Mouse (Mus musculus) T-cell, adult 2 months (primary cell): ENCODE measurements around the gene Kdm7a.

Source experiments
- DNase-seq: peaks from one replicate; pipeline ENCODE4 v3.0.0; 2022; ENCODE audit warnings: low spot score

Gene Kdm7a

GRCm38 (mm10) chr6:39206581-39207461 lies at the start of gene Kdm7a:
Gene Kdm7a, minus strand, starts transcription at chr6:39206789.
- DNase-seq, result peak; percentile 90

- no peak for DNase-seq
These were observed 48.7 kb upstream of the Kdm7a start for GRCm38 (mm10) chr6:39255271-39255670.

- DNase-seq, result no peak
These were observed 43.5 kb upstream of the Kdm7a start for GRCm38 (mm10) chr6:39250055-39250454.

GRCm38 (mm10) chr6:39249176-39249770 lies 42.7 kb upstream of the Kdm7a start:
- DNase-seq, result no peak

GRCm38 (mm10) chr6:39244066-39244465 lies 37.5 kb upstream of the Kdm7a start:
- DNase-seq, result no peak

- no peak for DNase-seq
These were observed 36.9 kb upstream of the Kdm7a start for GRCm38 (mm10) chr6:39243511-39243961.

GRCm38 (mm10) chr6:39242718-39243471 lies 36.3 kb upstream of the Kdm7a start:
- no peak for DNase-seq

GRCm38 (mm10) chr6:39241421-39241891 lies 34.9 kb upstream of the Kdm7a start:
- DNase-seq, result peak; percentile 62

- no peak for DNase-seq
These were observed 34.4 kb upstream of the Kdm7a start for GRCm38 (mm10) chr6:39240956-39241355.

- no peak for DNase-seq
These were observed 31.3 kb upstream of the Kdm7a start for GRCm38 (mm10) chr6:39237887-39238286.

GRCm38 (mm10) chr6:39232617-39233016 lies 26.0 kb upstream of the Kdm7a start:
- DNase-seq, result no peak

GRCm38 (mm10) chr6:39230664-39231063 lies 24.1 kb upstream of the Kdm7a start:
- DNase-seq, result no peak

- DNase-seq, result no peak
These were observed 20.0 kb upstream of the Kdm7a start for GRCm38 (mm10) chr6:39226610-39226955.

GRCm38 (mm10) chr6:39225876-39226609 lies 19.5 kb upstream of the Kdm7a start:
- no peak for DNase-seq

- no peak for DNase-seq
These were observed 16.8 kb upstream of the Kdm7a start for GRCm38 (mm10) chr6:39223328-39223885.

GRCm38 (mm10) chr6:39222487-39222886 lies 15.9 kb upstream of the Kdm7a start:
- DNase-seq, result no peak

- DNase-seq, result no peak
These were observed 11.4 kb upstream of the Kdm7a start for GRCm38 (mm10) chr6:39217961-39218360.

GRCm38 (mm10) chr6:39217138-39217537 lies 10.5 kb upstream of the Kdm7a start:
- DNase-seq, result no peak

- DNase-seq, result no peak
These were observed 8.5 kb upstream of the Kdm7a start for GRCm38 (mm10) chr6:39214949-39215606.

- DNase-seq, result no peak
These were observed 3.1 kb upstream of the Kdm7a start for GRCm38 (mm10) chr6:39209677-39210076.

GRCm38 (mm10) chr6:39208181-39208580 lies 1.6 kb upstream of the Kdm7a start:
- DNase-seq, result no peak
